Mouse (Mus musculus): ENCODE data around the gene Cacna1c. TPM values are rescaled to one million over a fixed set of nuclear protein-coding genes. Genes with fewer than 3 reads are reported as not detected.

Cacna1c gene
- polyA plus RNA-seq, 1 experiment from 2014 or later = 4.8 TPM

- H3K4me3 ChIP-seq (ENCODE audit: low read depth, low read length) = no peak overlapping the region
- H3K4me1 ChIP-seq (ENCODE audit: insufficient read depth, low read depth, low read length) = peaks cover 3% of the 10 kb centered on the region; the same call in 1 of the 2 replicates
- 74% methylated on average over 3 of the region's 3 CpGs for WGBS
- H3K36me3 ChIP-seq (ENCODE audit: insufficient read depth, low read length) = no peaks in the 10 kb centered on the region
- TF ChIP-seq CTCF (IDR thresholded peaks at IDR 0.05) (no peak), EP300 (IDR thresholded peaks at IDR 0.05) (no peak)
- ATAC-seq (peak; percentile 69), DNase-seq (ENCODE audit: low spot score) (peak; percentile 57)
- H3K4me2 ChIP-seq (replicated peaks; ENCODE audit: low read depth, low read length) = no peak overlapping the region
- H3K9ac ChIP-seq (replicated peaks; ENCODE audit: low read depth) = no peak overlapping the region
- no peaks in the 10 kb centered on the region for H3K9me3 ChIP-seq (ENCODE audit: low read length)
- no peaks in the 10 kb centered on the region for H3K27me3 ChIP-seq (replicated peaks; ENCODE audit: insufficient read depth, low read length)
- no peak overlapping the region for H3K27ac ChIP-seq (ENCODE audit: low read length)
These were observed 255.2 kb downstream of the Cacna1c start for GRCm38 (mm10) chr6:118941036-118941435.

- ATAC-seq (no peak), DNase-seq (ENCODE audit: low spot score) (no peak)
- Histone ChIP-seq H3K4me1 (ENCODE audit: insufficient read depth, low read depth, low read length) (peaks cover 6% of the 10 kb centered on the region; the same call in 1 of the 2 replicates), H3K9me3 (ENCODE audit: low read length) (no peaks in the 10 kb centered on the region), H3K9ac (replicated peaks; ENCODE audit: low read depth) (no peak overlapping the region), H3K36me3 (ENCODE audit: insufficient read depth, low read length) (no peaks in the 10 kb centered on the region), H3K4me3 (ENCODE audit: low read depth, low read length) (no peak overlapping the region), H3K4me2 (replicated peaks; ENCODE audit: low read depth, low read length) (no peak overlapping the region), H3K27ac (ENCODE audit: low read length) (no peak overlapping the region), H3K27me3 (replicated peaks; ENCODE audit: insufficient read depth, low read length) (no peaks in the 10 kb centered on the region)
- WGBS = 84% methylated on average over 8 of the region's 8 CpGs
- TF ChIP-seq CTCF (IDR thresholded peaks at IDR 0.05) = no peak
- TF ChIP-seq EP300 (IDR thresholded peaks at IDR 0.05) = no peak
These were observed 256.6 kb downstream of the Cacna1c start for GRCm38 (mm10) chr6:118939626-118940025.

GRCm38 (mm10) chr6:118938386-118939096 lies 257.7 kb downstream of the Cacna1c start:
- Histone ChIP-seq H3K4me1 (ENCODE audit: insufficient read depth, low read depth, low read length) (peaks cover 9% of the 10 kb centered on the region; the same call in 1 of the 2 replicates), H3K4me3 (ENCODE audit: low read depth, low read length) (no peak overlapping the region), H3K27me3 (replicated peaks; ENCODE audit: insufficient read depth, low read length) (no peaks in the 10 kb centered on the region), H3K9ac (replicated peaks; ENCODE audit: low read depth) (no peak overlapping the region), H3K9me3 (ENCODE audit: low read length) (no peaks in the 10 kb centered on the region), H3K36me3 (ENCODE audit: insufficient read depth, low read length) (no peaks in the 10 kb centered on the region), H3K4me2 (replicated peaks; ENCODE audit: low read depth, low read length) (no peak overlapping the region), H3K27ac (ENCODE audit: low read length) (no peak overlapping the region)
- WGBS = 90% methylated on average over 13 of the region's 13 CpGs
- no peak for TF ChIP-seq CTCF (IDR thresholded peaks at IDR 0.05)
- no peak for TF ChIP-seq EP300 (IDR thresholded peaks at IDR 0.05)
- DNase-seq (ENCODE audit: low spot score) = no peak
- ATAC-seq = no peak

GRCm38 (mm10) chr6:118937536-118937935 lies 258.7 kb downstream of the Cacna1c start:
- no peak for DNase-seq (ENCODE audit: low spot score)
- TF ChIP-seq EP300 (IDR thresholded peaks at IDR 0.05) (no peak), CTCF (IDR thresholded peaks at IDR 0.05) (no peak)
- Histone ChIP-seq H3K4me3 (ENCODE audit: low read depth, low read length) (no peak overlapping the region), H3K36me3 (ENCODE audit: insufficient read depth, low read length) (no peaks in the 10 kb centered on the region), H3K9me3 (ENCODE audit: low read length) (no peaks in the 10 kb centered on the region), H3K4me2 (replicated peaks; ENCODE audit: low read depth, low read length) (no peak overlapping the region), H3K4me1 (ENCODE audit: insufficient read depth, low read depth, low read length) (peaks cover 9% of the 10 kb centered on the region; the same call in 1 of the 2 replicates), H3K9ac (replicated peaks; ENCODE audit: low read depth) (no peak overlapping the region), H3K27ac (ENCODE audit: low read length) (no peak overlapping the region), H3K27me3 (replicated peaks; ENCODE audit: insufficient read depth, low read length) (no peaks in the 10 kb centered on the region)
- ATAC-seq = no peak
- WGBS = 90% methylated on average over 5 of the region's 5 CpGs

- no peak overlapping the region for H3K4me2 ChIP-seq (replicated peaks; ENCODE audit: low read depth, low read length)
- no peak for TF ChIP-seq EP300 (IDR thresholded peaks at IDR 0.05)
- no peak for TF ChIP-seq CTCF (IDR thresholded peaks at IDR 0.05)
- 75% methylated on average over 9 of the region's 9 CpGs for WGBS
- no peak overlapping the region for H3K4me3 ChIP-seq (ENCODE audit: low read depth, low read length)
- no peak overlapping the region for H3K9ac ChIP-seq (replicated peaks; ENCODE audit: low read depth)
- H3K4me1 ChIP-seq (ENCODE audit: insufficient read depth, low read depth, low read length) = peaks cover 9% of the 10 kb centered on the region; the same call in 1 of the 2 replicates
- no peak for ATAC-seq
- peak; percentile 32 for DNase-seq (ENCODE audit: low spot score)
- H3K36me3 ChIP-seq (ENCODE audit: insufficient read depth, low read length) = no peaks in the 10 kb centered on the region
- H3K27ac ChIP-seq (ENCODE audit: low read length) = no peak overlapping the region
- no peaks in the 10 kb centered on the region for H3K27me3 ChIP-seq (replicated peaks; ENCODE audit: insufficient read depth, low read length)
- H3K9me3 ChIP-seq (ENCODE audit: low read length) = no peaks in the 10 kb centered on the region
These were observed 260.4 kb downstream of the Cacna1c start for GRCm38 (mm10) chr6:118935520-118936415.

GRCm38 (mm10) chr6:118934243-118934902 lies 261.8 kb downstream of the Cacna1c start:
- ATAC-seq = peak; percentile 92
- Histone ChIP-seq H3K9ac (replicated peaks; ENCODE audit: low read depth) (no peak overlapping the region), H3K36me3 (ENCODE audit: insufficient read depth, low read length) (no peaks in the 10 kb centered on the region), H3K9me3 (ENCODE audit: low read length) (no peaks in the 10 kb centered on the region), H3K27me3 (replicated peaks; ENCODE audit: insufficient read depth, low read length) (no peaks in the 10 kb centered on the region), H3K4me3 (ENCODE audit: low read depth, low read length) (no peak overlapping the region), H3K4me2 (replicated peaks; ENCODE audit: low read depth, low read length) (no peak overlapping the region), H3K27ac (ENCODE audit: low read length) (peak overlapping the region; percentile 62), H3K4me1 (ENCODE audit: insufficient read depth, low read depth, low read length) (peaks cover 6% of the 10 kb centered on the region; the same call in 1 of the 2 replicates)
- WGBS = 48% methylated on average over 9 of the region's 9 CpGs
- DNase-seq (ENCODE audit: low spot score) = peak; percentile 87
- TF ChIP-seq CTCF (IDR thresholded peaks at IDR 0.05) (no peak), EP300 (IDR thresholded peaks at IDR 0.05) (peak; percentile 57)

All from lung, postnatal 0 days (tissue).